Mouse (Mus musculus) neural tube, embryonic 15.5 days (tissue): Measurements from ENCODE around the gene Faim2. TPM values are rescaled to one million over a fixed set of nuclear protein-coding genes. Genes with fewer than 3 reads are reported as not detected.

ENCODE experiments used
- ATAC-seq: fragments of 200-750 bp; cut with Nextera tagmentation; 2 replicates; pipeline ENCODE4 v1.8.0; 2017; ENCODE audit warnings: mild to moderate bottlenecking, moderate TSS enrichment, moderate library complexity; ENCODE audit not compliant: low FRiP score
- H3K27ac ChIP-seq: fragments of 300-500 bp; sonication (generic); replicated peaks from 2 replicates; pipeline ENCODE4 v1.5.1; 2015; ENCODE audit warnings: mild to moderate bottlenecking, inconsistent platforms
- H3K27me3 ChIP-seq: fragments of 300-500 bp; sonication (generic); replicated peaks from 2 replicates; pipeline ENCODE4 v1.6.1; 2015; ENCODE audit warnings: inconsistent platforms
- H3K36me3 ChIP-seq: fragments of 300-500 bp; sonication (generic); 2 replicates; pipeline ENCODE4 v1.6.1; 2015; ENCODE audit warnings: inconsistent platforms
- H3K4me1 ChIP-seq: fragments of 300-500 bp; sonication (generic); 2 replicates; pipeline ENCODE4 v1.6.1; 2015; ENCODE audit warnings: inconsistent platforms
- H3K4me2 ChIP-seq: fragments of 300-500 bp; sonication (generic); 2 replicates; pipeline ENCODE4 v1.6.1; 2015; ENCODE audit warnings: inconsistent platforms, mild to moderate bottlenecking, moderate library complexity
- H3K4me3 ChIP-seq: fragments of 300-500 bp; sonication (generic); replicated peaks from 2 replicates; pipeline ENCODE4 v1.5.1; 2015; ENCODE audit warnings: mild to moderate bottlenecking, inconsistent platforms
- H3K9ac ChIP-seq: fragments of 300-500 bp; sonication (generic); replicated peaks from 2 replicates; pipeline ENCODE4 v1.6.1; 2015; ENCODE audit warnings: mild to moderate bottlenecking, inconsistent platforms
- H3K9me3 ChIP-seq: fragments of 300-500 bp; sonication (generic); replicated peaks from 2 replicates; pipeline ENCODE4 v1.6.1; 2016; ENCODE audit warnings: inconsistent platforms
- WGBS: fragments of 180-500 bp; shearing (Covaris S2); methylation state at CpG from one replicate; pipeline ENCODE4 v1.1.7; 2015; ENCODE audit warnings: mixed read lengths; 5-methylcytosine and 5-hydroxymethylcytosine counted together
- polyA plus RNA-seq: library from polyadenylated mRNA; unstranded; fragments of >200 nt; fragmentation: Nextera tagmentation; extraction: Ambion mirVana; gene quantifications from 2 replicates; pipeline ENCODE4 v1.2.1, GENCODE M21; 2015

Gene Faim2
- polyA plus RNA-seq, 1 experiment from 2014 or later = 57.5 TPM

DNA sequence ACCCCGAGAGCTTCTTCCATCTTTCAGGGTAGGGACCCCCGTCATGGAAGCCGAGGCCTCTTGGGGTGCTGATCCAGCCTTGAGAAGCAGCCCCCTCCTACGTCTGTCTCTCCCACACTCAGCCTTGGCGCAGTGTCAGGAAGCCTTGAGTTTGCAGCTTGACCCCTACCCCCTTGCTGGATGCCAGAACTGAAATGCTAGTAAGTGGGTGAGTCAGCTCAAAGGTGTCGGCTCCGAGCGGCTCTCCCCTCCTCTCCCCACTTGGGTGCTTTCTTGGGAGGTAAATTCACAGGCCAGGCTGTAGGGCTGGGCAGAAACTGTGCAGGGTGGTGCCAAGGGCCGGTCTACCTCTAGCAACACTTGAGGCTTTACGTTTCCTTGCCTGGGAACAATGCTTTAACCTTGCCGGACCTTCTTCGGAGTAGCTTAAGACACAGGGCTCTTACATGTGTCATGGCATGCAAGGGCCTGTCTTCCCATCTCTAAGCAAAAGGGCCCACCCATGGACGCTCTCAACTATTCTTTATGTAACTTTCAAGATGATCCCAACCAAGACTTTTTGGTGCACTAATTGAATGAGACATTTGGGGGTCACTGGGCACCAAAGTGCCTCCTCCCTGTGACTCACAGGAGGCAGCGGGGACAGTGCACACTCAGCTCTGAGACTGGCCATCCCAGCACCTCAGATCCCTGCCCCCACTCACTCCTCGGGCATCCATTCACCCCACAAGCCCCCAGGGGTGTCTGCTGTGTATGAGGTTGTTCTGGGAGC, 22.5 kb downstream of the Faim2 start:
- no peak overlapping the region for H3K27ac ChIP-seq
- H3K9me3 ChIP-seq = no peaks in the 10 kb centered on the region
- H3K9ac ChIP-seq = no peak overlapping the region
- no peak overlapping the region for H3K4me3 ChIP-seq
- 85% methylated on average over 15 of the region's 15 CpGs for WGBS
- ATAC-seq = no peak
- no peak overlapping the region for H3K4me2 ChIP-seq
- peaks cover 18% of the 10 kb centered on the region for H3K4me1 ChIP-seq
- peaks cover 10% of the 10 kb centered on the region; the same call in 1 of the 2 replicates for H3K36me3 ChIP-seq
- H3K27me3 ChIP-seq = no peaks in the 10 kb centered on the region

GRCm38 (mm10) chr15:99503256-99503655, 24.7 kb downstream of the Faim2 start:
- no peaks in the 10 kb centered on the region for H3K27me3 ChIP-seq
- H3K4me1 ChIP-seq = peaks cover 18% of the 10 kb centered on the region
- no peaks in the 10 kb centered on the region for H3K36me3 ChIP-seq
- H3K27ac ChIP-seq = no peak overlapping the region
- no peak overlapping the region for H3K9ac ChIP-seq
- WGBS = 60% methylated on average over 5 of the region's 5 CpGs
- H3K9me3 ChIP-seq = no peaks in the 10 kb centered on the region
- H3K4me3 ChIP-seq = no peak overlapping the region
- ATAC-seq = no peak
- H3K4me2 ChIP-seq = no peak overlapping the region

- H3K36me3 ChIP-seq = no peaks in the 10 kb centered on the region
- peak overlapping the region; percentile 70 for H3K27ac ChIP-seq
- ATAC-seq = peak; percentile 21; the same call in 1 of the 2 replicates
- no peak overlapping the region for H3K9ac ChIP-seq
- no peaks in the 10 kb centered on the region for H3K27me3 ChIP-seq
- WGBS = 29% methylated on average over 12 of the region's 12 CpGs
- peaks cover 24% of the 10 kb centered on the region for H3K4me1 ChIP-seq
- H3K4me2 ChIP-seq = no peak overlapping the region
- H3K9me3 ChIP-seq = no peaks in the 10 kb centered on the region
- H3K4me3 ChIP-seq = no peak overlapping the region
These were observed 25.6 kb downstream of the Faim2 start for GRCm38 (mm10) chr15:99502311-99502831.

DNA sequence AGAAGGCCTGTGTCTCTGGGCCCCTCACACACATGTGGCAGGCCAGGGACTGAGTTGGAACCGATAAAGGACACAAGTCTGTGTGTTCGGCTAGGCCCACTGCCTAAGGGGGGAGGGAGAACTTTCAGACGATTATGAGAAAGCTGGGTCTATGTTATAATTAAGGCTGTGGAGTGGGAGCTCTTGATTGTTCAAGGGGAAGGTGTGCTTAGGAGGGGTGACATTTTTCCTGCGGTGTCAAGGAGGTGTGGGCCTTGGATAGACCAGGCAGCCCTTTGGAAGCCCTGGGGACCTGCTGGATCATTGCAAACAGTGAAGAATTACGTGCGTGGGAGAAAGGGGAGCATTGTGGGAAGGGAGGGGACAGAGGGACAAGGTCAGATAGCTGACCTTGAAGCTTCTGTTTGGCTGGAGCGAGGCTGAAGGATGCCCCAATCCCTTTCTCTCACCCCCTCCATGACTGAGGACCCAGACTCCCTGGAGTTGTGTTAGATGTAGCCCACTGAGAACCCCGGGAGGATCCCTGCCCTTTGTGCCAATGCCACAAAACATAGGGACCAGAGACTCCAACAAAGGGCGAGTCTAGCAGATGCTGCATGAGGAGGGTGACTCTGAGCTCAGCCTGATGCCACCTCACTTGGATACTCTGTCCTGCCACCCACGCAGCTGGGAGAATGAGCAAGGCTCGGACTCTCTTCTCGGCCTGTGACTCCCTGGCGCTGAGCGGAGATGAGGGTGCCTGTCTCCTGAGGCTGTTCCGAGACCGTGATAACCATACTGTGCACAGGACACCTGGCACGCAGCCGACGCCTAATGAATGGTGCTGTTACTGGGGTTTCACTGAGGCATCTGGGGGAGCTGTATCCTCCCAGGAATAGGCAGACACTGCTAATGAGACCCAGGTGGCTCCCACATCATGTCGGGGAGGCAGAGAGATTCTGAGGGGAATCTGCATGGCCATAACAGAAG, 26.4 kb downstream of the Faim2 start:
- no peaks in the 10 kb centered on the region for H3K36me3 ChIP-seq
- H3K4me2 ChIP-seq = no peak overlapping the region
- peak; percentile 2; the same call in 1 of the 2 replicates for ATAC-seq
- 0 out of 2 replicates have a peak overlapping the region, but pooled peaks have one; percentile 8 for H3K9ac ChIP-seq
- peak overlapping the region; percentile 70 for H3K27ac ChIP-seq
- no peaks in the 10 kb centered on the region for H3K27me3 ChIP-seq
- no peak overlapping the region for H3K4me3 ChIP-seq
- WGBS = 40% methylated on average over 20 of the region's 20 CpGs
- H3K4me1 ChIP-seq = peaks cover 26% of the 10 kb centered on the region
- H3K9me3 ChIP-seq = no peaks in the 10 kb centered on the region

DNA sequence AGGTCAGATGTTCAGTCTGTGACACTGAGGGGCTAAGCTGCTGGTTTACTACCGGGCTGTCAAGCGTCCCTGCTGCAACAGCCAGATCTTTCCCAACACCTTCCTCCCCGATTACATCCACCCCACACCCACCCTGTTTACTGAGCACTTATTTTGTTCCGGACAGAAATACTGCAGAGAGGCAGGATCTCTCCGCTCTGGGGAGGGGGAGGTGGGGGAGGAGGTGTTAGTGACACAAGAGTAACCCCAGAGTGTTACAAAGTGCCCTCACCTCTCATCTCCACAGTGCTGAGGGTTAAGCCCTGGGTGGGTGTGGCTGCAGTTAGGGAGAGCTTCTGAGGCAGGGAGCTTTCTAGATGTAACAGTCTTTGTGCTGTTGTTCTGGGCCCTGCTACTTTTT, 27.6 kb downstream of the Faim2 start:
- H3K4me3 ChIP-seq = no peak overlapping the region
- no peaks in the 10 kb centered on the region for H3K27me3 ChIP-seq
- no peaks in the 10 kb centered on the region for H3K36me3 ChIP-seq
- no peak overlapping the region for H3K27ac ChIP-seq
- peaks cover 26% of the 10 kb centered on the region for H3K4me1 ChIP-seq
- no peaks in the 10 kb centered on the region for H3K9me3 ChIP-seq
- H3K4me2 ChIP-seq = no peak overlapping the region
- no peak overlapping the region for H3K9ac ChIP-seq
- 58% methylated on average over 5 of the region's 5 CpGs for WGBS
- no peak for ATAC-seq

DNA sequence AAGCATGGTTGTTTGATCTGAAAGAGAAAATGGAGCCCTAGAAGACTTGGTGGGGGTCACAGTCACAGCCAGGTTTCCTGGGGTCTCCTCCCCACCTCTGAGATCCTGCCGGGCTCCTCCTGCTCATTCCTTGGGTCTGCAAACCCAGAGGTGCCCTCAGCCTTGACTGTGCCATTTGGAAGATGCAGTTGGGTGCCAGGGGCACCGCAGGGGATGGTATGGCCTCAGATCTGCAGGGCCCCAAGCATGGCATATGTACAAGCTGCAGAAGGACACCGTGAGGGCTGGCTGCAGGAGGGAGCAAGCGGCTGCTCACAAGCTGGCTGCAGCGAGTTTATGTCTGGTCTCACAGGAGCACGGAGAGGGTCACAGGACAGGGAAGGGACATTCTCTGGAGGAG, 28.2 kb downstream of the Faim2 start:
- ATAC-seq = no peak
- H3K27me3 ChIP-seq = no peaks in the 10 kb centered on the region
- H3K27ac ChIP-seq = no peak overlapping the region
- H3K4me2 ChIP-seq = no peak overlapping the region
- peaks cover 26% of the 10 kb centered on the region for H3K4me1 ChIP-seq
- WGBS = 51% methylated on average over 6 of the region's 6 CpGs
- H3K4me3 ChIP-seq = no peak overlapping the region
- H3K9ac ChIP-seq = no peak overlapping the region
- no peaks in the 10 kb centered on the region for H3K9me3 ChIP-seq
- H3K36me3 ChIP-seq = no peaks in the 10 kb centered on the region

- Histone ChIP-seq H3K27me3 (no peaks in the 10 kb centered on the region), H3K4me3 (no peak overlapping the region), H3K36me3 (no peaks in the 10 kb centered on the region), H3K9ac (no peak overlapping the region), H3K9me3 (no peaks in the 10 kb centered on the region), H3K27ac (no peak overlapping the region), H3K4me2 (no peak overlapping the region), H3K4me1 (peaks cover 26% of the 10 kb centered on the region)
- no peak for ATAC-seq
- 69% methylated on average over 4 of the region's 4 CpGs for WGBS
These were observed 29.2 kb downstream of the Faim2 start for GRCm38 (mm10) chr15:99498781-99499180.

DNA sequence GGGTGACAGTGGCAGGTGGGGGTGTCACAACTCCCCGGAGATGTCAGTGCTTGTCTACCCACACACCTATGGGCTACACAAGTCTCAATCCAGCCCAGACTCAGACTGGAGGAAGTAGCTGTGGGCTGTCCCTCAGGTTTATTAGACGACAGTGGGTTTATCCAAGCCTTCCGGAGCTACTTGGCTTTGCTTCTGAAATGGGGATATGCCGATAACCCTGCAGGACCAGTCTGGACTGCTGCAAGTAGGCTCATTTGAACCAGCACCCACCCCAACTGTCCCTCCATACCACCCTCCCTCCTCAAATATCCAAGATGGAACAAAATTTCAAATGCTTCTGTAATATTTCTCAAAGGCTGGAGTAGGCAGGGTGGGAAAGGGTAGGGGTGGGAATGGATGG, 29.6 kb downstream of the Faim2 start:
- H3K4me2 ChIP-seq = no peak overlapping the region
- H3K9me3 ChIP-seq = no peaks in the 10 kb centered on the region
- no peaks in the 10 kb centered on the region for H3K27me3 ChIP-seq
- no peak overlapping the region for H3K4me3 ChIP-seq
- no peak overlapping the region for H3K27ac ChIP-seq
- no peak overlapping the region for H3K9ac ChIP-seq
- H3K36me3 ChIP-seq = no peaks in the 10 kb centered on the region
- ATAC-seq = no peak
- peaks cover 26% of the 10 kb centered on the region for H3K4me1 ChIP-seq
- WGBS = 88% methylated on average over 4 of the region's 4 CpGs

GRCm38 (mm10) chr15:99497527-99498242, 30.3 kb downstream of the Faim2 start:
- H3K4me1 ChIP-seq = peaks cover 23% of the 10 kb centered on the region
- peak; percentile 34; the same call in 1 of the 2 replicates for ATAC-seq

GRCm38 (mm10) chr15:99497061-99497460, 30.9 kb downstream of the Faim2 start:
- no peaks in the 10 kb centered on the region for H3K36me3 ChIP-seq
- H3K27ac ChIP-seq = 0 out of 2 replicates have a peak overlapping the region, but pooled peaks have one; percentile 7
- H3K9me3 ChIP-seq = no peaks in the 10 kb centered on the region
- no peaks in the 10 kb centered on the region for H3K27me3 ChIP-seq
- peaks cover 17% of the 10 kb centered on the region for H3K4me1 ChIP-seq
- no peak overlapping the region; the same call in none of the 2 replicates for H3K9ac ChIP-seq
- peak overlapping the region; percentile 5; the same call in 1 of the 2 replicates for H3K4me2 ChIP-seq
- H3K4me3 ChIP-seq = no peak overlapping the region
- ATAC-seq = peak; percentile 60
- WGBS = 11% methylated on average over 4 of the region's 4 CpGs

More at GRCm38 (mm10) chr15:99497527-99498242, 30.3 kb downstream of the Faim2 start:
- Histone ChIP-seq H3K36me3 (no peaks in the 10 kb centered on the region), H3K27me3 (no peaks in the 10 kb centered on the region), H3K27ac (peak overlapping the region; percentile 7; the same call in 1 of the 2 replicates), H3K9ac (no peak overlapping the region; the same call in 1 of the 2 replicates), H3K9me3 (no peaks in the 10 kb centered on the region), H3K4me2 (peak overlapping the region; percentile 5; the same call in 1 of the 2 replicates), H3K4me3 (no peak overlapping the region)
- WGBS = 57% methylated on average over 12 of the region's 12 CpGs

GRCm38 (mm10) chr15:99484745-99485144, 43.2 kb downstream of the Faim2 start:
- H3K27ac ChIP-seq = no peak overlapping the region
- ATAC-seq = no peak
- no peaks in the 10 kb centered on the region for H3K36me3 ChIP-seq
- no peaks in the 10 kb centered on the region for H3K9me3 ChIP-seq
- 78% methylated on average over 6 of the region's 6 CpGs for WGBS
- H3K4me1 ChIP-seq = no peaks in the 10 kb centered on the region
- H3K4me2 ChIP-seq = no peak overlapping the region
- no peak overlapping the region for H3K9ac ChIP-seq
- H3K27me3 ChIP-seq = no peaks in the 10 kb centered on the region
- H3K4me3 ChIP-seq = no peak overlapping the region
